Mouse (Mus musculus) lung, adult 18-20 months (tissue): ENCODE results near the gene Itpk1.

Experiments used
- DNase-seq, 2 experiments: peaks; one replicate each; pipeline ENCODE4 v3.0.0; 2022; ENCODE audit warnings: mixed read lengths in 2 of 2

The Itpk1 gene

DNA sequence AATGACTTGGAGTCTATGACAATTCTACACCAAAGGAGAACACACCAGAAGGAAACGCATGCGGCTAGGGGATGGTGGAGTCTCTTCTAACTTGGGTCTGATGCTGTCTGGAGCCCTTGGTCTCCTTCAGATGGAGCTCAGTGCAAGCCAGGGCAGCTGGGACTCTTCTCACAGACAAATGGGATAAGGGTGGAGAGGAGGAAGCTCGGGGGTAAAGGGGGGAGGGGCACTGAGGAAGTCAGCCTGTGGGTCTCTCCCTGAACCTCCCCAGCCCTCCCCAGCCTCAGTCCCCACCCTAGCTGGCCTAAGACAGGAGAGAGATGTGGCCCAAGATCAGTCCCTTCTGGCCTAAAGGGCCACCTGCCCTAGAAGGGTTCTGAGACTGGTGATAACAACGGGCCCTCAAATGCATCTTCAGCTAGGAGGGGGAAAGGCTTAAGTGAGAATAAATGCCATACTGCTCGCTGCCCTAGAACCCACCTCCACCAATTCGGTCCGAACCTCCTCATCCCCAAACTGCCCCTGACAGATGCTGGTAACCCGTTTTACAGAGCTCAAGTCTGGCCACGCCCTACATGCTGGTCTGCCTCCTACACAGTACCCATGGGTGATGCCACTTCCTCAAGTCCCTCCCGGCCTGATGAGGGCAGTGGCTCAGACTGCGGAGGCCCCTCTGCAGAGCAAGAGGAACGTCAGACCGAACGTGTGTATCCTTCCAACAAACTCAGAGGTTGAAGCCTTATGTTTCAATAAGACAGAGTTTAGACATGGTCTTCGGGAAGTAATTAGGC is 14.8 kb downstream of the Itpk1 start:
- DNase-seq = peak in 1 of 2 experiments; percentile 50

DNA sequence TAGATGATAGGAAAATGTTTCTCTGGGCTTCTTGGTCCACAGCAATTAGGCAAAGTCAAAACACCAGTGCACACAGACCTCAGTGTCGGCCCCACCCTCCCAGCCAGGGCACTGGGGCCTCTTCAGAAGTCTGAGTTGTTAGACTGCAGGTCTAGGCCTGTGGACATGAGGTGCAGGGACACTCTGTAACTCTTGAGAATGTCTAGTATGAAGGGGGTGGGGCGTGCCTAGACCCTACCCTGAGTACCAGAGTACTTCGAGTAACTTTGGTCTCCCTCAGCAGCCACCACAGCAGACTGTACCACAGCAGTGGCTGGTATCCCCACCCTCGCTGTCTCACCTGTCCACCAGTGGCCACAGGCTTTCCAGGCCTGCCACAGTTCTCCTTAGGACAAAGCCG is 18.4 kb downstream of the Itpk1 start:
- DNase-seq = peak in 1 of 2 experiments; percentile 67

DNA sequence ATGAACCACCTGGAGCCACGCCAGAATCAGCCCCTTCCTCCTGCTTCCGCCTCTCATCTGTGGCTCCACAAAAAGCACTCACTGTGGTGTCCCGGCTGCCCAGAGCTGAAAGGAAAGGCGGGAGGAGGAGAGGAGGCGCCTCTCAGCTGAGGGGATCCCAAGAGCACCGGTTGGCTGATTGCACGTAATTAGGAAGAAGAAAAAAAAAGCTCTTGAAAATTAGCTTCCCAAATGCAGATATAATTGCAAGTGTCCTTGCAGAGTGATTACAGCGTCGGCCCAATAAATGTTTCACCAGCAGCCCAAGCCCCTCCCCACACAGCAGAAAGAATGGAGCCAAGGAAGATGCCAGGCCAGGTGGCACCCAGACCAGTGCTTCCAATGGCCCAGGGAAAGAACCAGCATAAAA is 19.2 kb downstream of the Itpk1 start:
- no peak for DNase-seq

DNA sequence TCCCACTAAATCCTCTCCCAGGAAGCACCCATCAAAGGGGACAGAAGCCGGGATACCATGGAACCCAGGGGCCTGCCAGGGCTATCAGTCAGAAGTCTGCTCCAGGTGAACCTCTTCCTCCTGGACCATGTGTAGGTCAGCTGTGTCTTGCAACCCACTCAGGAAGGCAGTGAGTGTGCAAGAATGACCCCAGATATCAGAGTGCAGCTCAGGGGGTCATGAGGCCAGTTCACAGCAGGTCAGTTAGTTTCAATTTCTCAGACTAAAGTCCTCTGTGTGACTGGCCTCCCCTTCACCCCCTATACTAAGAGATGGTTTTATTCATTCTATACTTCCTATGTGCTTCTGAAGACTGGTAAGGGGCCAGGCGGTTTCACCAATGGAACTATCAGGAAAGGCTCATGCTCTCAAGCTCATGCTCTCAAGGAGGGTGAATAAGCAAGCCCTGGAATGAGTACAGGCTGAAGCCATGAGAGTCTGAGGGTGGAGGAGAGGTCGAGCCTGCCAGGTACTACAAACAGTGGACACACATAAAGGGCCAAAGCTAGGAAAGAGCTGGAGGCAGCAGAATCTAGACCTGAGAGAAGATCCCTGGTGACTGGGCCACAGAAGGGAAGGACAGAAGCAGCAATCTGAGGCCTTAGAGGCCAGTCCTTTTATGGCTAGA is 19.9 kb downstream of the Itpk1 start:
- DNase-seq = peak; percentile 56 to 72

DNA sequence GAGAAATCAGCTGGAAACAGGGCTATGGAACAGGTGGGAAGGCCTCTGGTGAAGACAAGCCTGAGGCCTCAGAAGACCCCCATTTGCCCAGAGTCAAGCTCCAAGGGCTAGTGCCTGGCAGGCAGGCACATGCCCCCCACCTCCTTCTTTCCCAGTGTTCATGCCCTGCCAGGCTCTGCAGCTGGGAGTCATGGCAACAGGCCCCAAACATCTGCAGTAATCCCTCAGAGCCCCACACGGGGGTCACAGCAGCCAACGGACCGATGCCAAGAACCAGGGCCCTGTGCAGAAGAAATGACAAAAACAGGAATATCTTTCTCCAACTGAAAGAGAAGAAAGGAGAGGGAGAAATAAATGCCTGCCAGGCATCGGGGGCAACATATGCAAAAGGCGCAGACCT is 20.8 kb downstream of the Itpk1 start:
- DNase-seq = no peak

DNA sequence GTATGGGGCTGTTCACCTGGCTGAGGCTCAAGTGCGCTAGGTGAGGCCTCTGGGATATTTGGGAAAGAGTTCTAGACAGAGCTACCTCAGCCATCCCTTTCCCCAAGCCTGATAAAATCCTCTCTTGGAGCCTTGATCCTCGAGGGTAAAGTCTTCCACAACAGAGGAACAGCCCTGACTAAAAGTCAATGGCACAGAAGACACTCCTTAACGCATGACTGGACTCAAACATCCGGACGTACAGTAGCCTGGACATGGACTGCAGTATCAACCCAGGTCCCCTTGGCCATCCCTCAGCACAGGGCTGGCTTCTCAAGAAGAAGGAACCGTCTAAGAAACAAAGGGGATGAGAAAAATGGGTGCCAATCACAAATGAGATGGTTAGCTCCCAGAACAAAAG is 21.3 kb downstream of the Itpk1 start:
- no peak for DNase-seq

DNA sequence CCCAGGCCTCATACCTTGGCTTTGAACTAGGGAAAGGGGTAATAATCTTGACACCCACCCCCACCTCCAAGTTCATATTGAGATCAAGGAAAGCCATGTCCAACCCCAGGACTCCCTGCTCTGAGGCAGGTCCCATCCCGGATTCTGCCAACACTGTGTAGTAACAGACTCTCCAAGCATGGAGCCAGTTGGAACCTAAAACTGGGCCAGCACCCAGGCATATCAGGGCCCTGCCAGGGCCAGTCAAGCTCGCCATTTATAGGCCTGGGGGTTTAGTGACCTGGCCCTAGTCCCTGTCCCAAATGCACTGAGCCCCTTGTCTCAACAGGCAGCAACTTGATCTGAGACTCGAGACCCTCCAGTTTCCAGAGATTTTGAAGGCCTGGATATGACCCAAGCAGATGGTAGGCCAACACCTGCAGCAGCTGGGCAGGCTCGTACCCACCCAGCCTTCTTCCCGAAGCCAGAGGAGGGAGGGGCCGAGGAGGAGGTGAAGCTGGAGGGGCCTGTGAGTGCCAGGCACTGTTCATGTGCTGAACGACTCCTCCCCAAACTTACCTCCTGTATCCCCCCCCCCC is 21.9 kb downstream of the Itpk1 start:
- no peak for DNase-seq

DNA sequence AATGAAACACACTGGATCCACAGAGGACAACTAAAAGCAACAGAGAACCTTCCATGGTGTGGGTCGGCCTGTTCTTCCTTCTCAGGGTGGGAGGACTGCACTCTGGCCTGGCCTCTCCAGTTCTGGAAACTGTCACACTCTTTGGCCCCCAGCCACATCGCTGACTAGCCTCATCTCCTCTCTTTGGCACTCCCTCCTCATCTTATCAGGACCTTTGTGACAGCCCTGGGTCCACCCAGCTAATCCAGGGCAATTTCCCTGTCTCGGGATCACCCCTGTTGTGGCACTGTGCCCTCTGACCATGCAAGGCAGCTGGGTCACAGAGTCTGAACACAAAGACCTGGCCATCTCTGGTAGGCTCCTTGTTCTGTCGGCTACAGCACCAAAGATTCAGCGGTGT is 22.6 kb downstream of the Itpk1 start:
- no peak for DNase-seq

DNA sequence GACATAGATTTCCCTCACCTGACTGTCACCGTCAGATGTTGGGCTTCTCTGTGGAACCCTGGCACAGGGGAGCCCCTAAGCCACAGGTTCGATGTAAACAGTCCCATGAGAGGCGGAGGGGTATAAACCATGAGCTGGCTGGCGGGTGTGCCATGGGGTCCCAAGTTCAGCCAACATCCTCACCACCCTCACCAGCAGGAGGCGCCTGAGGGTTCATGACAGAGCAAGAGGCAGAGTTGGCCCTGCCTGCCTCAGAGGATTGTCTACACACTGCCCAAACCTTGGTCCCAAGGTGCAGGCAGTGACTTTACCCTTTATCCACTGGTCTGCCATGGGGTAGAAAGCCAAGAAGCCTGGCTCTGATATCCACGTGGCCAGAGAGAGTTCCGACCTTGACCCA is 23.1 kb downstream of the Itpk1 start:
- DNase-seq = no peak

DNA sequence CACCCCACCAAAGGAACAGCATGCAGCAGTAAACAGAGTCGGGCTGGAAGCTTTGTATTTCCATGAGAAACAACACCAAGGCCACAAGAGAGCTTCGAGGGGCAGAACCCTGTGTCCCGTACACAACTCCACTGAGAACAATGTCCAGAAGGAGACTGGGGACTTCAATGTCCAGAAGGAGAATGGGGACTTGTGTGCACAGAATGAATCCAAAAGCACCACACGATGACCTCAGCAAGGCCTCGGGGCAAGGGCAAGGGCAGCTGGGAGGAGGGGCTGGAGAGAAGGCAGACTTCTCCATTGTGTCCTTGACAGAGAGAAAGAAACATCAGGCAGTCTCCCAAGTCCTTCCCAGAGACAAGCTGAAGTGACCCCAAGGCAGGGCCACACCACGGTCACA is 25.9 kb downstream of the Itpk1 start:
- no peak for DNase-seq

DNA sequence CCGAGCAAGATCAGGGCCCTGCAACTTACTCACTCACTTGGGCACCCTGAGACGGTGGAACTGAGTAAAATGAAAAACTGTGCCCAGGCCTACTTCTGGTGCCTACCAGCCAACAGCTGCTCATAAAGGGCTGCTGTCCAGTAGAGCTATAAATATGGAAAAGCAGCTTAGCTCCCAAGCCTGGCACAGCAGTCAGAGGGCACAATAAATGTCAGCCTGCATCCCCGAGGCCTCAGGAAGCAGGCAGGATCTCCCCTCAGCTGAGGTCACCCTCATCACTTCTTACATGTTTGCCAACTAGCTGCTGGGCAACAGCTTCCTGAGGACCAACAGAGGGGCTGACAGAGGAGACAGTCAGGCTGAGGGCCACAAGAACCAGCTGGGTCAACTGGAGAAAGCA is 27.6 kb downstream of the Itpk1 start:
- no peak for DNase-seq

DNA sequence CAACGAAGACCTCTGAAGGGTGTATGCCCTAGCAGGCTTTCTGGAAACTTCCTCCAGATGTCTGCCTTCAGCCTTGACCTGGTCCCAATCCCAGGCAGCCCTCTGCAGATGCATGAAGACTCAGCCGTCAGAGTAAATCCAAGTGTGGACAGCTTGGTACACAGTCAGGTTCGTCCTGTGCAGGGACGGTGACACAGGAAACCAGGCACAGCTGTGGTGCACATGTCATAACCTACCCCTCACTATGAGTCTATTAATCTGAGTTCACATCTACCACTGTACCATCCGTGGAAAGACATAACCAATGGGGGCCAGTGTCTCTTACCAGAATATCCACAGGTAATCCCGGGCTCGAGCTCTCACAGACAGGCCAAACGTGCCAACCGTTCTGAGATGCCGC is 30.2 kb downstream of the Itpk1 start:
- no peak for DNase-seq

DNA sequence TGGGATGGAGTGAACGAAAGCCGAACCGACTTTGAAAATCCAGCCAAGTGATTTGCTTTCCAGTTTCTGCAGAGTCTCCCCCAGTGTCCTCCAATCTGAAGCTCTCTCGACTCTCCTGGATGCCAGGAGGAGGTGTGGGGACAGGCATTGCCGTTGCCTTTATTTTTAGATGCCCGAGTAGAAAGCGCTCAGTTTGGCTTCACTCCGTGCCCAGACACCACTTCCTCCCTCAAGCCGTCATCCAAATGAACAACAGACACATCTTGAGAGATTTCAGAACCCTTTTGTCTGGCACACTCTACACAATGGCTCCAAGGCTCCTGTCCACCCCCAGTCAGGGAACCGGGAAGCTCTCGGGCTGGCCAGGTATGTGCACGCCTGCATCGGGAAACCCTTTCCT is 30.6 kb downstream of the Itpk1 start:
- DNase-seq = no peak

DNA sequence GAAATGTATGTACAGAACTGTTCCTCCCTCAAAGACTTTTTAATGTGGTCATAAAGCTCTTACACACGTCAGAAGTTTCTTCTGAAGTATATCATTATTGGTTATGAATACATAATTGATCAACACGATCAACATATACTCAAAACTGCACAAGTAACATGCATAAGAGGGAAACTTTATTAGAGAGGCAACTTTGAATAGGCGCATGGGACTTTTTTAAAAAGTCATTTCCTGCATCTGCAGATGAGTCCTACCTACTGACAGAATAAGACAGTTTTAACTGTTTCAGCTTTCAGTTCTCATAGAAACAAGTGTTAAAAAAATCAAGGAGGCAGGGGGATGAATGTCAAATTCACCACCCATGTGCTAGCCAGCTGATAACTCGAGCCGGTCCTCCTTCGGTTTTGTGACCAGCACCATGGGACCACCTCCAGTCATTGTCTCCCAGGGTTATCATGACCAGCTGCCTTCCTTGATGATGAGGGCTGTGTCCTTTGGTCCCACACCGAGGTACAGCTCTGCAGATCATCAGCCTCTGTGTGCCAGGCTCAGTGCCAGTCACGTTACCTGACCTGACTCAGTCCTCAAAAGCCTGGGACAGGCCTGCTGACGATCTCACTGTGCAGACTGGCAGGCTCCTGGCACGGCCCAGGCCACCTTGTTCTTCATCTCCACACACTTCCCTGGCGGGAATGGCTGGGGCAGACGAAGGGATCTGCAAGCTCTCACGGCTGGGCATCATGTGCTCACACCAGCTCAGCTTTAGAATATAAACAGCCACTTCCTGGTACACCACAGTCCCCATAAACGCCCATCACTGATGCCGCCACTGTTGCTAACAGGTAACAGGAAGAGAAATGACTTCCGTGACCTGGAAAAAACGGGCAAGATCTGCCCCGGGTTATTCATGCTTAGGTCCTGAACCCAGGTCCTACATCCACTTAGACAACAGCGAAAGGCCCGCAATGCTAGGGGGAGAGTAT is 31.6 kb downstream of the Itpk1 start:
- DNase-seq = no peak

DNA sequence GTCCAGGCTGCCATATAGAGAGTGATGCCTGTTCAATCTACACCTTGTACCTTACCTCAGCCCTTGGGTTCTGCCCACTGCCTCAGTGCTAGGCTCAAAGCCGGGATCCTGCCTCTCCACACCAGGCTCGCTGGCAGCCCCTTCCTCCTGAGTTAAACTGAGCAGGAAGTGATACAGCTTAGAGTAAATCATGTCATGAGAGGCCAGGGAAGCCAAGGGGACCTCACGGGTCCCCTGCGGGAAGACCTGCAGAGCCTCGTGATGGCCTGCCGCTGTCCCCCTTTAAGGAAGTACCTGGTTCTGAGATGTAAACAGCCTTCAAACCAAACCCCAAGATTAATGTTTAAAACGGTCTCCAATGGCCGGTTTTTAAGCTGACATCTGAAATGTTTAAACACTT is 32.6 kb downstream of the Itpk1 start:
- DNase-seq = no peak

DNA sequence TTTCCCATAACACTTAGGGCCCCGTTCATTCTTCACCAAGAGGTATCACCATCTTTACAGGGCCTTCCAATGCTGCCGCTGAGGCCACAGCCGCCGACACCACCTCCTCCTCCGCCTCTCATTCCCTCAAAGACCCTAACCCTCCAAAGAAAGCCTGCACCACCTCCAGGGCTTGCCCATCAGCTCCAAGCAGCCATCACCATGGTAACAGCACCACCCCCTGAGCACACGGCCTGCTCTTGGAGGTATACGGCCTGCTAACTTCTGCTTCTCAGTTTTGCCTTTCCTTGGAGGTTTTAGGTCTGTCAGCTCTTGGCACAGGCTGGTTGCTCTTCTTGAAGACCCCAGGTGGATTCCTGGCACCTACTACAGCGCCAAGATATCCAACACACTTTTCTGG is 33.9 kb downstream of the Itpk1 start:
- DNase-seq = no peak

DNA sequence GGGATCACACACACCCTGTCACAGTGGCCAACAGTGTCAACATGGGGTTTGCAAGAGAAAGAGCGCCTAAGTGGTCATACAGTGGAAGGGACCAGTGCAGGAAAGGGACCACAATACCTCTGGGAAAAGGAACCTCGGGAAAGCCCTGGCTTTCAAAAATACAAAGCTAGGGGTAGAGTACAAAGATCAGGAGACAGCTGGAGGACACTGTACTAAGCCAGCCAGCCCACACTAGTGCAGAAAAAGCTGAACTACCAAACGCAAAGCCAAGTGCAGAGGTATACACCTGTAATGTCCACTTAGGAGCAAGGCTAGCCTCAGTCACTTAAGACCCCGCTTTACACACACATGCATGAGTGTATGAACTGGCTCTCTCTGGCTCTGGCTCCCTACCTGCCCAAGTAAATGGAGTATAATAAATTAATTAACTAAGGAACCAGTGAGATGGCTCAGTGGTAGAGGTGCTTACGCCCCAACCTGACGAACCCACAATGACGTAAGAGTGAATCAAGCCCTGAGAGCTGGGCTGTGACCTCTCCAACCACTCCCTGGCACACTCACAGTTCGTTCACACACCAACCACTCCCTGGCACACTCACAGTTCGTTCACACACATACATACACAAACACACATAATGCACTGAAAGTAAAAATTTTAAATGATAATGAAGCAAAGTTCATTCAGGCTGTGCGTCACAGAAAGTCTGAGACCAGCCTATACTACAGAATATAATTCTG is 39.1 kb downstream of the Itpk1 start:
- DNase-seq = no peak

DNA sequence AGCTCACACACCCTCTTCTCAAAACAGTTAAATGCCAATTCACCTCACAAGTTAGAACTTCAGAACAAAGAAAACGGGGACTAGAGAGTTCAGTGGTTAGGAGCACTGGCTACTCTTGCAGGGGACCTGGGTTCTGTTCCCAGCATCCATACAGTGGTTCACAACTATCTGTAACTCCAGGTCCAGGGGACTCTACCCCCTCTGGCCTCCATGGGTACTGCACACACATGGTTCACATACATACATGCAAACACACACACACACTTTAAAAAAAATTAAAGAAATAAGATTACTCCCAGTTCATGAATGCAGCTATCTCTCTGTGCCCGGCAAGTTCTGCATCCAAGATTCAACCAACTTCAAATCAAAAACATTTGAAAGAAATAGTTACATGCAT is 40.7 kb downstream of the Itpk1 start:
- DNase-seq = no peak

DNA sequence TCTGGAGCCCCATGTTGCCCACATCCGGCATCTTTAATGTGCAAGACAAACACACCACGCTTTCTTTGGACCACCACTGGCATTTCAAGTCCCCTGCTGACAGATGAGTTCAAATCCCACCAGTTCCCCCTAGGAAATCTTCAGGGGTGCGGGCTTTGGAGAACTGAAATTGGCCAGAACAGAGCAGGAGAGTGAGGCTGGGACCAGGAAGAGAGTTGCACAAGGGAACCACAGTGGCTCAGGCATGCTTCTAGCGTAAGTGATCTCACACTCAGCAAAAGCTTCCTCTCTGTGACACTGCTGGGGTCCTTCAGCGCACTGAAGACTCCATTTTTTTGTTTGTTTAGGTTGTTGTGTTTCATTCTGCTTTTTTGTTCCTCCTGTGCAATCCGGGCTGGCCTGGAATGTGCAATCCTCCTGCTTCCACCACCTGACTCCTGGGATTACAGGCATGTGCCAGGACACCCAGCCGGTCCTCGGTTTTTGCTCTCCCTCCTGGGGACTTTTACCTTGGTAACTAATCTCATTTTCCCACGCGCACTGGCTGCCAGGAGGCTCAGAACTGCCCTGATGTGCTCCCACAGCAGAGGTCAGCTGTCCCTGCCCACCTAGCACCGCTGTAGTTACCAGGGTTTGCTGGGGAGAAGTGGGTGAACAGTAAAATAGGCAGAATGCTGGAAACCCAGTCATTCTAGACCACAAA is 41.2 kb downstream of the Itpk1 start:
- DNase-seq = no peak

DNA sequence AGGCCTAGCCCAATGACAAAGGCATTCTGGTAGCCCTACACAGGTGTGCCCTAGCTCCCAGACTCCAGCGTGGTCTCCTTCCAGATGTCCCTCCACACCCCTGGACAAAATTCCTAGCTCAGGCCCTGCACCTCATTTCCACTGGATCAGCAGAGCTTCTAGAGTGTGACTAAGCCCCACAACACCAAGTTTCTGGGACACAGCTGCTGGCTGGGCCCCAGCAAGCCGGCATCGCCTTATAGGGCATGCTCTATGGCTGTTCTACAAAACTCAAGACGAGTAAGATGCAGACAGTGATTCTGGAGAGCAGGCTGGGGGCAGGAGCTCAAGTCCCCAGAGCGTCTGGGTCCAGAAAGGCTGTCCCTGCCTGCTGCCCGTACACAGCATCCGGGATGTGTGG is 43.0 kb downstream of the Itpk1 start:
- no peak for DNase-seq

DNA sequence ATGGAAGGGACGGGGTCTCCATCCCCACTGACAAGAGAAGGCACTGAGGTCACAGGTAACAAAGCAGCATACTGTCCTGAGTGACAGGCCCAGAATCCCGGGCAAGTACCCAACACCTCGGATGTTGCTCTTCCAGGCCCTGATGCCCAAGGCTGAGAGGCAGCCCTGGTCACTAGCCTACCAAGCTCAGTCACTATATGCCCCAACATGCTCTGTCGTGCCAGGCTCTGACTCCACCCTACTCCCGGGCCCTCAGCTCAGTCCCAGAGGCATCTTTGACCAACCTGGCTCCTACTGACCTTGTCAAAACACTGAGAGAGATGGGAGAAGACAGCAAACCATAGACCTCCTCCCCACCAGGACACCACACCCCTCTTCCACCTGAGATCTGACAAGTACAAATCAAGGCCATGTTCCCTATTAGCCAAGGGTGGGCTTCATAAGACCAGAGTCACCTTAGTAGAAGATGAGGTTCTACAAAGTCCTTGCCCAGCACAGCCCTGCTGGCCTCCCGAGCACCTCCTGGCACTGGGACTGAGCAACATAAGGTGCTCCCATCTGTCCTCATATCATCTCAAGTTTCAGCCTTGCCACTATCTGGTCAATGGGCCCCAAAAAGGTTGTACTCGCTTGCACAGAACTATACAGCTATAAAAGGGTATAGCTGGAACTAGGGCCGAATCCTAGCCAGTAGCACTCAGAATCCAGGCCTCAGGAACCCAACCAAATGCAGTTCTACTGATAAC is 43.7 kb downstream of the Itpk1 start:
- DNase-seq = no peak
